Mouse (Mus musculus) small intestine, adult 2 months (tissue): ENCODE results near the gene Gm12248. TPM values are rescaled to one million over a fixed set of nuclear protein-coding genes. Genes with fewer than 3 reads are reported as not detected.
"Not testable (repeated sequence)": the region's sequence is repeated elsewhere in the genome, so short reads cannot be mapped to it uniquely, and the experiment has no call there.

Experiments used
- H3K27ac ChIP-seq: fragments of 200-500 bp; 2 replicates; pipeline ENCODE4 v1.5.1; 2012; ENCODE audit warnings: low read depth, low read length, control low read depth, inconsistent platforms; ENCODE audit not compliant: insufficient read depth
- H3K27me3 ChIP-seq: fragments of 200-500 bp; 2 replicates; pipeline ENCODE4 v1.6.1; 2012; ENCODE audit warnings: mild to moderate bottlenecking, moderate library complexity, low read length, inconsistent platforms; ENCODE audit not compliant: control insufficient read depth, insufficient read depth
- H3K36me3 ChIP-seq: fragments of 200-500 bp; 2 replicates; pipeline ENCODE4 v1.6.1; 2012; ENCODE audit warnings: mild to moderate bottlenecking, low read length, control low read depth, inconsistent platforms; ENCODE audit not compliant: control insufficient read depth, insufficient read depth
- H3K4me1 ChIP-seq: fragments of 200-500 bp; 2 replicates; pipeline ENCODE4 v1.6.1; 2012; ENCODE audit warnings: low read length, inconsistent platforms, mixed read lengths; ENCODE audit not compliant: control insufficient read depth, insufficient read depth, insufficient read length
- H3K4me3 ChIP-seq: fragments of 200-500 bp; 2 replicates; pipeline ENCODE4 v1.5.1; 2012; ENCODE audit warnings: low read depth, mild to moderate bottlenecking, control low read depth, inconsistent platforms, low read length, moderate library complexity
- CTCF ChIP-seq: fragments of 200-500 bp; IDR thresholded peaks from 2 replicates; pipeline ENCODE4 v1.5.1; 2012; ENCODE audit warnings: low read depth, mild to moderate bottlenecking, control low read depth, inconsistent platforms, low read length, moderate library complexity, mixed read lengths; ENCODE audit not compliant: insufficient replicate concordance, insufficient read length; ENCODE audit errors: extremely low read depth
- POLR2A ChIP-seq: fragments of 200-500 bp; IDR thresholded peaks from 2 replicates; pipeline ENCODE4 v1.6.1; 2012; ENCODE audit warnings: low read depth, mild to moderate bottlenecking, control low read depth, inconsistent platforms, low read length, moderate library complexity
- WGBS: fragments of 180-500 bp; shearing (Covaris S2); methylation state at CpG from one replicate; pipeline ENCODE4 v1.1.7; 2018; 5-methylcytosine and 5-hydroxymethylcytosine counted together
- polyA plus RNA-seq: library from polyadenylated mRNA; depleted of rRNA; stranded (reverse); fragments of >200 nt; gene quantifications from 2 replicates; pipeline ENCODE4 v1.2.3, GENCODE M21; 2012

Gm12248 gene
- polyA plus RNA-seq, 1 experiment: 0.23 TPM

DNA sequence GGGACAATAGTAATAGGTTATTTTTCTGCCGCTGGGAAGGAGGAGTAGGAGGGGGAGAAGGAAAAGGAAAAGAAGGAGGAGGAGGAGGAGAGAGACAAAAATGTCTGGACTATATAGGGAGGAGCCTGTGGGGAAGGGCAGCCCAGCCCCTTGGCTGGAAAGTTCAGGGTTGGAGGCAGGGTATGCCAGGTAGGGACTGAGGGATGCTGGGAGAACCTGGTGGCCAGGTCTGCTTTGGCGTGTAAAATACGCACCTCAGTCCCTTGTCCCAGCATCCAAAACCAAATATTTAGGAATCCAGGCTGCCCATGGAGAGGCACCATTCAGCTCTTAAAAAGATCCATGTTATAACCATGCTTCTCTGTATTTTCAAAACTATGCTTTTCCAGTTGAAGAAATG is 9.2 kb upstream of the Gm12248 start:
- no peaks in the 10 kb centered on the region for H3K36me3 ChIP-seq
- H3K27ac ChIP-seq: no peak overlapping the region
- H3K4me1 ChIP-seq: peaks cover 8% of the 10 kb centered on the region
- WGBS: 77% methylated on average over 3 of the region's 3 CpGs
- no peak for TF ChIP-seq CTCF
- no peak for TF ChIP-seq POLR2A
- H3K4me3 ChIP-seq: no peak overlapping the region
- no peaks in the 10 kb centered on the region for H3K27me3 ChIP-seq

DNA sequence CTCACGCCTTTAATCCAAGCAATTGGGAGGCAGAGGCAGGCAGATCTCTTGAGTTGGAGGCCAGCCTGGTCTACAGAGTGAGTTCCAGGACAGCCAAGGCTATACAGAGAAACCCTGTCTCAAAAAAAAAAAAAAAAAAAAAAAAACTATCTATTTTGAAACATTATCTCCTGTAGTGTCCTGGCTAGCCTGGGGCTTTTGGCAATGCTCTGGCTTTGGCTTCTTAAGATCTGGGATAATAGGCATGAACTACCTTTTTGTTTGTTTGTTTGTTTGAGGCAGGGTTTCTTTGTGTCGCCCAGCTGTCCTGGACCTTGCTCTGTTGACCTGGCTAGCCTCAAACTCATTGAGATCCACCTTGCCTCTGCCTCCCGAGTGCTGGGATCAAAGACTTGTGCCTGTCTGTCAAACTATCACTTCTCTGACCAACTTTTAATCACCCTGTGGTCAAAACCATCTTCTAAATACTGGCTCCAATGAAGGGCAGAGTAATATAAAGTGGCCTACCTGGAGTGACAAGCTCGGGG is 8.3 kb upstream of the Gm12248 start:
- H3K27ac ChIP-seq: no peak overlapping the region
- no peaks in the 10 kb centered on the region for H3K27me3 ChIP-seq
- no peak overlapping the region for H3K4me3 ChIP-seq
- H3K4me1 ChIP-seq: peaks cover 8% of the 10 kb centered on the region
- no peaks in the 10 kb centered on the region for H3K36me3 ChIP-seq
- TF ChIP-seq POLR2A (no peak), CTCF (no peak)
- 78% methylated on average over 4 of the region's 4 CpGs for WGBS

DNA sequence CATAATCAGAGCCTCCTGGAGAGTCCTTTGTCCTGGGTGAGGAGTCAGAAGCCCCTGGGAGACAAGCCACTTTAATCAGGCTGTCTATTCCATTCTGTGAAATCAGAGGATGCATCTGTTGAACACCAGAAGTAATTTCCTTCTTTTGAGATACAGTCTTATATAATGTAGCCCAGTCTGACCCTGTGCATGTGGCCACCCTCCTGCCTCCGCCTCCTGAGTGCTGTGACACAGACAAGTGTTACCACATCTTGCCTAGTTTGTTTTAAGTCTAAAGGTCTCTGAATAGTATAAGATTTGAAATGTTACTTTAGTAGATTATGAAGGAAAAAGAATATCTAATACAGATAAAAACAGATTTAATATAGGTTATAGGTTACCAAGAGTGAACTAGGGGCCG is 7.1 kb upstream of the Gm12248 start:
- 95% methylated on average over 2 of the region's 2 CpGs for WGBS
- TF ChIP-seq POLR2A (no peak), CTCF (no peak)
- H3K36me3 ChIP-seq: no peaks in the 10 kb centered on the region
- H3K27ac ChIP-seq: no peak overlapping the region
- peaks cover 7% of the 10 kb centered on the region for H3K4me1 ChIP-seq
- H3K27me3 ChIP-seq: no peaks in the 10 kb centered on the region
- no peak overlapping the region for H3K4me3 ChIP-seq

DNA sequence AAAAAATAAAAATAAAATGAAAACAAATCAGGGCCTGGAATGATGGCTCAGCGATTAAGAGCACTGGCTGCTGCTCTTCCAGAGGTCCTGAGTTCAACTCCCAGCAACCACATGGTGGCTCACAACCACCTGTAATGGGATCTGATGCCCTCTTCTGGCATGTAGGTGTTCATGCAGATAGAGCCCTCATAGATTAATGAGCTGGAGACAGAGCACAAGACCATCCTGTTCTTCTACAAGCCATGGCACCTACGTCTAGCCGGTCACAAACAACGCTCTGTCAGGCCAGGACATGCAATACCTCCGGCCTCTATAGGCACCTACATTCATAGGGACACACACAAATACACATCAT is 5.4 kb upstream of the Gm12248 start:
- not testable (repeated sequence) for H3K27ac ChIP-seq, H3K36me3 ChIP-seq, H3K4me3 ChIP-seq, H3K27me3 ChIP-seq, H3K4me1 ChIP-seq
- WGBS: 79% methylated on average over 5 of the region's 5 CpGs
- peak; percentile 37; the same call in 1 of the 2 replicates for TF ChIP-seq CTCF

DNA sequence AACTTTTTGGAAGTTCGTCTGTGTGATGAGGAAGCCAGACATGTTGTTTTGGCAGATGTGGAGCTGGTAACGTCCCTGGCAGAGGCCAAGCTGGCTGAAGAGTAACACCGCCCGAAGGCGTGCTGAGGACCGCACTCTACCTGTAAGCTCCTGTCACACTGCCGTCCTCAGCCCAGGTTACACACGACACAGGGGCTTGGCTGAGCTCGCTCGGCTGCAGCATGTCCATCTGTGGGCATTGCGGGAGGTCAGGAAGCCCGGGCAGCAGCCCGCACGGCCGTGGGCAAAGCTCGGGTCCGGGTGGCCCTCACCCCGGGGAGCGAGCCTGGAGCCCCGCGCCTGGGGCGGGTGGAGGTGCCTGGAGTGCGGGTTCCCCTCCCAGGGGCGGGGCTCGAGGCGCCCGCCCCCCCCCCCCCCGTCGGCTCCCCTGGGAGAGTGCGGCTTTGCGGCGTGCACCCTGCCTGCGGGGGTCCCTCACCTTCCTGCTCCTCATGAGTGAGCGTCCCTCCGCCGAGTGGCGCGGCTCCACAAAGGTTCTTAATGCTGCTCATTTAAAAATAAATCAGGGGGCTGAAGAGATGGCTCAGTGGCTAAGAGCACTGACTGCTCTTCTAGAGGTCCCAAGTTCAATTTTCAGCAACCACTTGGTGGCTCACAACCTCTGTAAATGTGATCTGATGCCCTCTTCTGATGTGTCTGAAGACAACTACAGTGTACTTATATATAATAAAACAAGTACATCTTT is 4.9 kb upstream of the Gm12248 start:
- 3% methylated on average over 31 of the region's 38 CpGs for WGBS
- H3K4me1 ChIP-seq: peaks cover 2% of the 10 kb centered on the region
- H3K27ac ChIP-seq: no peak overlapping the region
- TF ChIP-seq POLR2A (no peak), CTCF (no peak)
- H3K36me3 ChIP-seq: no peaks in the 10 kb centered on the region
- no peaks in the 10 kb centered on the region for H3K27me3 ChIP-seq
- H3K4me3 ChIP-seq: peak overlapping the region; percentile 41

DNA sequence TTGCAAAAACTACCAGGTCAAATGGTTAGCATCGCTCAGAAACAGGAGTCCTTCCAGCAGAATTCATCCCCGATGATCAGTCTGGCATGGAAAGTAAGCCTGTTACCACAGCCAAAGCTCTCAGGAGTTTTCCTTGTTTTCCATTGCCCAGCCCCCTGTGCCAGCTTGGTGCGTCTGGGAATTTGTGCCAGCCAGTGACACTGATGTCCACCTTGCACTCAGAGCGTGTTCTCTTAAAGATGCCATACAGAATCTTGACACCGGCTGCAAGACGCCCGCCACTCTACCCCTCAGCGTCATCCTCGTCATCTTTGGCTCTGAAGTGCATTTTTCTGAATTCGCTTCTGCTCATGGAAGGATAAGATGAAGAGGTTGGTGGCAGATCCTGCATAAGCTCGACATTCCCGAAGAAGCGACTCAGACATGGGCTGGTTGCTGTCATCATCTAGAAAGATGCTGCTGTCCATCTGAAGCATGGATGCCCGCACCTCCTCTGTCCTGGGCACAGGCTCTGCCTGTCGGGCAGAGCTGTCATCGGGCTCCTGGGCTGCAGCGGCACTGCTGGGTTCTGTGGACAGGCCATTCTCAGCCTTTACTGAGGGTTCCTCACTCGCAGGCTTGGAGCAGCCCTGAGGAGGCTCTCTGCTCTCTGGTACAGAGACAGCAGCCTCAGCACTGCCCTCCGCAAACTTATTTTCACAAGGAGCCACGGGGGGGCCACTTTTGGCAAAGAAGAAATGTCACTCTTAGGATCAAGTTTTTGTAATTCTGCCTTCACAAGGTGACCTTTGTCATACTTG is 4.1 kb upstream of the Gm12248 start:
- no peak for TF ChIP-seq POLR2A
- no peak for TF ChIP-seq CTCF
- 73% methylated on average over 20 of the region's 20 CpGs for WGBS
- H3K4me3 ChIP-seq: no peak overlapping the region; the same call in 1 of the 2 replicates

DNA sequence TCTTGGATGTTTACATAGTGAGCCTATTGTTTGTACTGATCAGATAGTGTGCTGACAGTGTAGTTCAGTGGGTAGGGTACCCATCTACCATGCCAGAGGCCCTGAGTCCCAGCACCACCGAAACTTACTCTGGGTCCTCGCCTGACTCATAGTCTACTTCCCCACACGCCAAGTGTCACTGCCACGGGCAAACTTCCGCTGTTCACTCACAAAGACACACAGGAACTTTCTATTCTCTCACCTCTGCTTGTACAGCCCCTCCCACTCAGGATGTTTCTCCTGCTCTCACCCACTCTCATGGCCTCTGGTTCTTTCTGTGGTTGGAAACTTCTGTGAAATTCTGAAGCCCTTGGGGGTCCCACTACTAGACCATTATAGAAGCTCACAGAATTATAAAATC is 3.2 kb upstream of the Gm12248 start:
- H3K27me3 ChIP-seq: no peaks in the 10 kb centered on the region
- no peaks in the 10 kb centered on the region for H3K36me3 ChIP-seq
- no peak overlapping the region for H3K4me3 ChIP-seq
- peaks cover 2% of the 10 kb centered on the region for H3K4me1 ChIP-seq
- no peak overlapping the region for H3K27ac ChIP-seq
- 33% methylated on average over 5 of the region's 5 CpGs for WGBS
- TF ChIP-seq CTCF: no peak
- TF ChIP-seq POLR2A: no peak

More for the DNA sequence above, 4.1 kb upstream of the Gm12248 start:
- Histone ChIP-seq H3K27me3 (no peaks in the 10 kb centered on the region), H3K27ac (no peak overlapping the region), H3K4me1 (peaks cover 2% of the 10 kb centered on the region), H3K36me3 (no peaks in the 10 kb centered on the region)
